Mouse (Mus musculus) bone marrow macrophage, adult 2 months (primary cell): Measurements from ENCODE around the gene Mxd1. TPM values are rescaled to one million over a fixed set of nuclear protein-coding genes. Genes with fewer than 3 reads are reported as not detected.

Experiments used
- H3K27ac ChIP-seq: 2 replicates; pipeline ENCODE4 v1.5.1; 2012; ENCODE audit warnings: low read depth, low read length; ENCODE audit not compliant: insufficient read depth
- H3K4me1 ChIP-seq: 2 replicates; pipeline ENCODE4 v1.6.1; 2012; ENCODE audit warnings: low read length; ENCODE audit not compliant: control insufficient read depth, insufficient read depth
- H3K4me3 ChIP-seq: 2 replicates; pipeline ENCODE4 v1.5.1; 2012; ENCODE audit warnings: mild to moderate bottlenecking, low read length, moderate library complexity; ENCODE audit not compliant: insufficient read depth
- CTCF ChIP-seq: IDR thresholded peaks from 2 replicates; pipeline ENCODE4 v1.5.1; 2012; ENCODE audit warnings: low read depth, mild to moderate bottlenecking, low read length, moderate library complexity
- POLR2A ChIP-seq: IDR thresholded peaks from 2 replicates; pipeline ENCODE4 v1.6.1; 2012; ENCODE audit warnings: mild to moderate bottlenecking, low read depth, low read length, borderline replicate concordance
- polyA plus RNA-seq: library from polyadenylated mRNA; stranded (reverse); fragments of >200 nt; gene quantifications from 2 replicates; pipeline ENCODE4 v1.2.4, GENCODE M21; 2012; ENCODE audit not compliant: missing spikeins, insufficient read depth, insufficient read length

The Mxd1 gene
- polyA plus RNA-seq, 1 experiment = 25.3 TPM

DNA sequence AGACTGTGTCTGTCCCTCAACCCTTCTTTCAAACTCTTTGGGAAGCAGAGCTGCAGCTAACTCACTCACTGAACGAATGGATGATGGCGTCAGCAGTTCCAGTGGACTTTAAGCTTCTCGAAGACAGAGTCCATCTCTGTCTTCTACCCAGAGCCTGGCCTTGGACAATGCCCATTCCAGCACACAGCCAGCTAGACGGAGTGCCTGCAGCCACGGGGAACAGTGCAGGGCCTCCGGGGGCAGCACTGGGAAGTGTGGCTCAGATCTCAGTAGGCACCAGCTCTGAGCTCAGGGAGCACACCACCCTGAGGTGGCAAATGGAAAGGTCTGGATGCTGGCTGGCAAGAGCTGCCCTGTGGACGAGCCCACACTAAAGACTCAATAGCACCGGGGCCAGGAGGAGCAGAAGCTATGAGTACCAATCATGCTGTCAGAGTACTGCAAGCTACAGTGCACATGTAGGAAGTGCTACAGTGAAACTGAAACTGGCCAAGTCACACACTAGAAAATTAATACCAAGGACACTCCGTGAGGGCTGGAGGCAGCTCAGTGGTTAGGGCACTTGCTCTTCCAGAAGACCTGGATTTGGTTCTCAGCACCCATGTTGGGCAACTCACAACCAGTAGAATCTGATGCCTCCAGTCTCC lies 14.6 kb downstream of the Mxd1 start:
- TF ChIP-seq CTCF = no peak
- no peak overlapping the region for H3K27ac ChIP-seq
- peaks cover 21% of the 10 kb centered on the region for H3K4me1 ChIP-seq
- no peak overlapping the region for H3K4me3 ChIP-seq

GRCm38 (mm10) chr6:86653026-86653425 lies 15.9 kb downstream of the Mxd1 start:
- H3K4me1 ChIP-seq = peaks cover 15% of the 10 kb centered on the region

DNA sequence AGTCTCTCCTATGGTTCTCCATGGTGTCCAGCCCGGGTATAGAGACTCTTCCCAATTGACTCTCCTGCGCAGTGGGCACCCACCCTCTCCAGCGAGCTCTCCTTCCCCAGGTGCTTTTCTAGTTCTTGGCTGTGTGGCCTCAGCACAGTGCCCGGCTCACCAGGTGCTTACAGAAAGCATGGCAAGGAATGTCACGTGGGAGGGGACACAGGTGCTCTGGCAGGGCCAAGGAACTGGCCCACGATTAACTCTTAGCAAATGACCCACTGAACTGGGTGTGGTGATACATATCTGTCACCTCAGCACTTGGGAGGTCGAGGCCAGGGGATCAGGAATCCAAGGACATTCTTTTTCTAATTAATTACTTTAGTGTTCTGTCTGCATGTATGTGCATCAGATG lies 22.8 kb downstream of the Mxd1 start:
- no peak overlapping the region for H3K4me3 ChIP-seq
- H3K4me1 ChIP-seq = no peaks in the 10 kb centered on the region
- H3K27ac ChIP-seq = no peak overlapping the region
- no peak for TF ChIP-seq POLR2A
- TF ChIP-seq CTCF = no peak

More at GRCm38 (mm10) chr6:86653026-86653425, 15.9 kb downstream of the Mxd1 start:
- H3K4me3 ChIP-seq = no peak overlapping the region
- no peak for TF ChIP-seq CTCF
- no peak for TF ChIP-seq POLR2A
- H3K27ac ChIP-seq = no peak overlapping the region

DNA sequence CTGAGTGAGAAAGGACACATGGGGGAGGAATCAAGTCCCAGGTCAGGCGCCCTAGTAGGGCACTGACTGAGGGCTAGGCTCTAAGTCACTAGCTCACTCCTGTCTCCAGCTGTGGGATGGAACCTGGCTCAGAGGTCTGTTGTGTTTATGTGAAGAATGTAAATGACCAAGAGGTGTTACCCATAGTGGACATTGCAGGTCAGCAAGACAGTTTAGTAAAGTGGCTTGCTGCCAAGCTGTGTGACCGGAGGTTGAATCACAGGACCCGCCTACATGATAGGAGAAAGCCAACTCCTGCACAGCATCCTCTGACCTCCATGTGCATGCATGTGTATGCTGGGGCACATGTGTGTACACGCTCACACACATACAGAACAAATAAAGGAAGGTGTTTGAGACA lies 23.4 kb downstream of the Mxd1 start:
- H3K4me3 ChIP-seq = no peak overlapping the region
- H3K4me1 ChIP-seq = no peaks in the 10 kb centered on the region
- no peak for TF ChIP-seq CTCF
- no peak for TF ChIP-seq POLR2A
- no peak overlapping the region for H3K27ac ChIP-seq

DNA sequence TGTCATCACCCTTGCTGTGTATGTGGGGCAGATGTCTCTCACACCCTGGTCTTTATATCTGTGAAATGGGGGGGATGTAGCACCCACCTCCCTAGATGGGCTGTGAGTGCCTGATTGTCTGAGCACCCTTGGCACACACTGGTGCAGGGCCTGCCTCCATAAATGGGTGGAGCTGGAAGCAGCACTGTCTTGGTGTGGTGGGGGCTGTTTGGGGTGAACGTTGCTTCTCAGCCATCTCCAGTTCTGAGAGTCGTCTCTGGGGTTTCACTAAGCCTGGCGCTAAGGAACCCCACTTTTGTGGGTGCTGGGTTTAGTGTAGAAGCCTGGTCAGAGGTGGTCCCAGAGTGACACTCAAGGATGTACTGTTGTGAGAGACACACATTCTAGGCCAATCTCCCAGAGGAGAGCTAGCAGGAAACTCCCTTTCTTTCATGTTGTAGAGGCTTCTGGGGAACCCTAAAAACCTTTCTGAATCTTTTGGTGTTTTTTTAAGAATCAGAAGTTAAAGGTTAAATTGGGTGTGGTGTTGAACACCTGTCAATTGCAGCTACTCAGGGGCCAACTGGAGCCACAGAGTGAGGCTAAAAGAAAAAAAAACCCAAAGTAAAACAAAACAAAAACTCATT lies 24.1 kb downstream of the Mxd1 start:
- TF ChIP-seq CTCF (no peak), POLR2A (no peak)
- no peak overlapping the region for H3K4me3 ChIP-seq
- H3K27ac ChIP-seq = no peak overlapping the region
- H3K4me1 ChIP-seq = peaks cover 4% of the 10 kb centered on the region

GRCm38 (mm10) chr6:86641716-86642115 lies 27.2 kb downstream of the Mxd1 start:
- Histone ChIP-seq H3K4me1 (peaks cover 14% of the 10 kb centered on the region), H3K27ac (no peak overlapping the region), H3K4me3 (no peak overlapping the region)
- no peak for TF ChIP-seq CTCF
- TF ChIP-seq POLR2A = no peak

DNA sequence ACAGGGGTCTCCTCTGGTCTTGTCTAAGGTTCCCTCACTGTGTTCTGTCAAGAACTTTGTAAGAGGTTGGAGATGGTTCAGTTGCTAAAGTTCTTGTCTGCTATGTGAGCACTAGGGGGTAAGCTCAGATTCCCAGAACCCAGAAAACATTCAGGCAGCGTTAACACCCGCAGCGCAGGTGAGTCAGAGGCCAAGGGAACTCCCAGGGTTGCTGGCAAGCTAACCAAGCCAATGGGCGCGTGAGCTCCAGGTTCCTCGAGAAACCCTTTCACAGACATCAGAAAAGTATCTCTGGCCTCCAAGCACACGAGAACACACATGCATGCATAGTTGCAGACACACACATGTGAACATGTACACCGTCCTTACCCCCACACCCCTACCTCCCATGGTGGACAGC lies 28.2 kb downstream of the Mxd1 start:
- no peak for TF ChIP-seq POLR2A
- no peak for TF ChIP-seq CTCF
- Histone ChIP-seq H3K4me1 (peaks cover 14% of the 10 kb centered on the region), H3K4me3 (no peak overlapping the region), H3K27ac (no peak overlapping the region)

DNA sequence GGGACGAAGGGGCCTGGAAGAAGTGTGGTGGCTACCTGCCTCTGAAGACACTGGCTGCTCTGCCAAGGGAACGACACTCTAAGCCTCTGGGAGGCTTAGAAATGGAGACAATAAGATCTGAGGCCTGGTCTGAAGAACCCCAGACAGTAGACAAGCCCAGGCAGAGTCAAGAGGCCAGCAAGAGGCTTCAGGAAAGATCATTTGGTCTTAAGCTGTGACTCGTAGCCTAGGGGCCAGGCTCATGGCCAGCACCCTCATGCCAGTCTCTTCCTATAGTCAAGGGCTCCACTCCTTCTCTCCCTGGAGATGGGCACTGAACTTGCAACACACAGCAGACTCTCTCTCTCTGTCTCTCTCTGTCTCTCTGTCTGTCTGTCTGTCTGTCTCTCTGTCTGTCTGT lies 28.8 kb downstream of the Mxd1 start:
- TF ChIP-seq CTCF = no peak
- TF ChIP-seq POLR2A = no peak
- H3K27ac ChIP-seq = no peak overlapping the region
- H3K4me1 ChIP-seq = peaks cover 14% of the 10 kb centered on the region
- H3K4me3 ChIP-seq = no peak overlapping the region

DNA sequence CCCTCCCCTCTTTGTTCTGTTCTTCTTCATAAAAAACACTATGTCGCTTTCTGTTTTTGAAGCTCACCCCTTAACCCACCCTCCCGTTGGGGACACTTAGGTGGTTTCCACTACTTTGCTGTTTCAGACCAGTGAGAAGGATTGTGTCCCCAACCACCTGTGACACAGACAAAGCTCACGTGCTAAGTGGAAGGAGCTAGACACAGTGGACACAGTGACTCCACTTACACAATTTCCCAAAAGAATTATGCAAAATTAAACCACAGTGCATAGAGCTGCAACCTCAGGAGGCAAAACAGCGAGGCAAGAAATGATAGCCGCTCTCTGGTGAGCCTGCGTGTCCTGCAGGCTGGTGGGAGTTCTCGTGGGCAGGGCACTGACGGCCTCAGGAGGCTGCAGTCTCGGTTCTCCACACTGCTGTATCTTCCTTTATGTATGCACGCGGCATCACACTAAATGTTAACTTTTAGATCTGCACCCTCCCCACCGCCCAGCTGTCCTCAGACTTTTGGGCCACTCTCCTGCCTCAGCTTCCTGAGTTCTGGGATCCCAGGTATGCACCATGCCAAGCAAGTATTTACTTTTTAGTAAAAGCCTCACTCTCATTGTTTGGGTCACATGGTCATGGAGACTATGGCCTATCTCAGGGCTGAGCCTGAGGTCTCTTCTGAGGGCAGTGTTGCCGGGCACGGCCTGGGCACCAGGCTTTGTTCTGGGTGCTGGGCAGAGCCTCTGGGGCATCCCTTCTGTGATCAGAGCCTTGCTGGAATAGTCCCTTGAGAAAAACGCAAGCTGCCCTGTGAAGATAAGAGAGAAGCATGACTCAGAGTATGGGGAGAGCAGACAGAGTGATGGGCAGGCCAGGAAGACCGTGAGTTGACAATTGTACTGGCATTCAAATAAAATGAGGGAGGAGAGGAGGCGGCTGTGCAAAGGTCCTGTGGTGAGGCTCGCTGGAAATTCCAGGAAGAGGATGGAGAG lies 29.5 kb downstream of the Mxd1 start:
- Histone ChIP-seq H3K4me1 (peaks cover 14% of the 10 kb centered on the region), H3K4me3 (no peak overlapping the region), H3K27ac (no peak overlapping the region)
- TF ChIP-seq CTCF (no peak), POLR2A (no peak)

GRCm38 (mm10) chr6:86638434-86638833 lies 30.5 kb downstream of the Mxd1 start:
- Histone ChIP-seq H3K27ac (no peak overlapping the region), H3K4me3 (no peak overlapping the region), H3K4me1 (peaks cover 14% of the 10 kb centered on the region)
- no peak for TF ChIP-seq POLR2A
- no peak for TF ChIP-seq CTCF

DNA sequence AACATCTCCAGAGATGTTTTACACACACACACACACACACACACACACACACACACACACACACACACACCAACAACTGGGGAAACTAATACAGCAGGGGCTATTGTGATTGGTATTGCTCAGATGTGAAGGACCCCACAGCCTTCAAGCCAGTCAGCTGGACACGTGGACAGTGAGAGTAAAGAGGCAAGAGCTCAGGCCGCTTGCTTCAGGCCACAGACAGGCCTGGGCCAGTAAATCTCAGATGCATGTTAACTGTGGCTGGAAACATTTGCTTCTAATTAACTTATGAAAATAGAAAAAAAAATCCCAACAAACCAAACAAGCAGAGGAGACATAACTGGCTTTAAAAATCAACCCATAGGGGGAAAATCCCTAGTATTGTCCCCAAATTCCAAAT lies 31.1 kb downstream of the Mxd1 start:
- H3K27ac ChIP-seq = no peak overlapping the region

More for the DNA sequence above, 31.1 kb downstream of the Mxd1 start:
- TF ChIP-seq CTCF = no peak
- TF ChIP-seq POLR2A = no peak
- no peak overlapping the region for H3K4me3 ChIP-seq
- H3K4me1 ChIP-seq = peaks cover 14% of the 10 kb centered on the region
